Mouse (Mus musculus) intestine, embryonic 14.5 days (tissue): ENCODE results near the gene Tescl. TPM values are rescaled to one million over a fixed set of nuclear protein-coding genes. Genes with fewer than 3 reads are reported as not detected.

ENCODE experiments used
- ATAC-seq: fragments of 200-750 bp; cut with Nextera tagmentation; replicated peaks from 2 replicates; pipeline ENCODE4 v1.8.0; 2017; ENCODE audit warnings: low read depth, moderate number of reproducible peaks, moderate TSS enrichment, moderate library complexity; ENCODE audit not compliant: low FRiP score, low TSS enrichment
- DNase-seq: peaks from one replicate; pipeline ENCODE4 v3.0.0-alpha.2; 2018; ENCODE audit warnings: low spot score
- H3K27ac ChIP-seq: fragments of 300-500 bp; sonication (generic); 2 replicates; pipeline ENCODE4 v1.5.1; 2014; ENCODE audit warnings: low read depth, mild to moderate bottlenecking, control low read depth
- H3K27me3 ChIP-seq: fragments of 300-500 bp; sonication (generic); replicated peaks from 2 replicates; pipeline ENCODE4 v1.6.1; 2014; ENCODE audit warnings: low read length, control low read depth; ENCODE audit not compliant: control insufficient read depth, insufficient read depth
- H3K36me3 ChIP-seq: fragments of 300-500 bp; sonication (generic); 2 replicates; pipeline ENCODE4 v1.6.1; 2014; ENCODE audit warnings: low read length, control low read depth; ENCODE audit not compliant: control insufficient read depth, insufficient read depth
- H3K4me1 ChIP-seq: fragments of 300-500 bp; sonication (generic); replicated peaks from 2 replicates; pipeline ENCODE4 v1.6.1; 2014; ENCODE audit warnings: low read length, control low read depth, mixed read lengths; ENCODE audit not compliant: control insufficient read depth, insufficient read depth
- H3K4me2 ChIP-seq: fragments of 300-500 bp; sonication (generic); 2 replicates; pipeline ENCODE4 v1.6.1; 2014; ENCODE audit warnings: low read length
- H3K4me3 ChIP-seq: fragments of 300-500 bp; sonication (generic); 2 replicates; pipeline ENCODE4 v1.5.1; 2014; ENCODE audit warnings: low read depth, low read length, control low read depth, mixed read lengths
- H3K9ac ChIP-seq: fragments of 300-500 bp; sonication (generic); 2 replicates; pipeline ENCODE4 v1.6.1; 2014; ENCODE audit warnings: mild to moderate bottlenecking, low read length
- H3K9me3 ChIP-seq: fragments of 300-500 bp; sonication (generic); 2 replicates; pipeline ENCODE4 v1.6.1; 2016; ENCODE audit warnings: low read length, control low read depth; ENCODE audit not compliant: control insufficient read depth
- WGBS: fragments of 180-500 bp; shearing (Covaris S2); extraction: QIAGEN DNeasy Blood & Tissue Kit; methylation state at CpG from one replicate; pipeline ENCODE4 v1.1.7; 2014; 5-methylcytosine and 5-hydroxymethylcytosine counted together
- polyA plus RNA-seq: library from polyadenylated mRNA; unstranded; fragments of >200 nt; fragmentation: Nextera tagmentation; extraction: Ambion mirVana; gene quantifications from 2 replicates; pipeline ENCODE4 v1.2.1, GENCODE M21; 2014

The Tescl gene
- polyA plus RNA-seq, 1 experiment from 2014 or later, result not detected

DNA sequence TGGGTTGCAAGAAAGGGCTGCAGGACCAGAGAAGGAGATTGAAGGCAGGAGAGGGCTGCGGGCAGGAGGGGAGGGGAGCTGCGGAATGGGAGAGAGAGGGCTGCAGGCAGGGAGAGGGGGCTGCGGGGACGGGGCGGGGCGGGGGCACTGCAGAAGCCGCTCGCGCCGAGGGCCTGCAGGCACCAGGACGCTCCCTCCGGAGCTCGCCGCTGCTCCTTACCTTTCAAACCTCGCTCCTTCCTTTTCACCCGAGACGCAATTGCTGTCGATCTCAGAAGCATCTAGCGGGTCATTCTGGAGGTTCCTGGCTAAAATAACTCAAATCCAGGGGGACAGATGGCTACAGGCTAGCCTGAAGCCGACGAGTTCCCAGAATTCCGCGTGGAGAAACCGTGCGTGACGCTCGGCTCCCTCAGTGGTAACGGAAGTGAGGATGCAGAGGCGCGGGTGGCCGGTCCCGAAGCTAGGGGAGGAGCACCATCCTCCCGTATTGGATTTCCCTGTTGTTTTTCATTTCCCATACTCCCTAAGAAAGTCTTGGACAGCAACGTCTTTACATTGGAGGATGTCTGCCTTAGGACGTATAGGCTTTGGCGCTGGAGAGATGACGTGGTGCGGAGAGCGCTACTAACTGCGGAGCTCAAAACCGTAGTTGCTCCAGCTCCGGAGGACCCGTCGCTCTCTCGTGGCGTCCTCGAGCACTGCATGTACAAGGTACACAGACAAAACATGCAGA is 34.6 kb downstream of the Tescl start:
- DNase-seq, result peak; percentile 90
- Histone ChIP-seq H3K4me3 (peak overlapping the region; percentile 73), H3K27ac (peak overlapping the region; percentile 88), H3K4me1 (no peaks in the 10 kb centered on the region; the same call in 1 of the 2 replicates), H3K4me2 (peak overlapping the region; percentile 80), H3K27me3 (no peaks in the 10 kb centered on the region), H3K9me3 (no peaks in the 10 kb centered on the region), H3K36me3 (peaks cover 42% of the 10 kb centered on the region), H3K9ac (peak overlapping the region; percentile 71)
- peak; percentile 88 for ATAC-seq
- WGBS, result under 1% methylated on average over 46 of the region's 47 CpGs

DNA sequence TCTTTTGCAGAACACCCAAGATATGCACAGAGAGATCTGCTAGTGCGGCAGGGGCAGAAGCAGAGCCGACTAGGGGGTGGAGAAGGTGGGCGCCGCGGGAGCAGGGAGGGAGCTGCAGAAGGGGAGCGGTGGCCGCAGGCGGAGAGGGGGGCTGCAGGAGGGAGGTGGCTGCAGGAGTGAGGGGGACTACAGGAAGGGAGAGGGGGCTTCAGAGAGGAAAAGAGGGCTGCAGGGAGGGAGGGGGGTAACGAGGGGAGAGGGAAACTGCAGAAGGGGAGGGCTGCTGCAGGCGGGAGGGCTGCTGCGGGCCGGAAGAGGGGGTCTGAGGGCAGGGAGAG is 35.1 kb downstream of the Tescl start:
- Histone ChIP-seq H3K27ac (peak overlapping the region; percentile 88), H3K4me3 (peak overlapping the region; percentile 73), H3K4me1 (no peaks in the 10 kb centered on the region; the same call in 1 of the 2 replicates), H3K9me3 (no peaks in the 10 kb centered on the region), H3K36me3 (peaks cover 47% of the 10 kb centered on the region), H3K27me3 (no peaks in the 10 kb centered on the region), H3K9ac (peak overlapping the region; percentile 71), H3K4me2 (peak overlapping the region; percentile 80)
- DNase-seq (peak; percentile 58), ATAC-seq (no peak)
- 4% methylated on average over 12 of the region's 12 CpGs for WGBS

DNA sequence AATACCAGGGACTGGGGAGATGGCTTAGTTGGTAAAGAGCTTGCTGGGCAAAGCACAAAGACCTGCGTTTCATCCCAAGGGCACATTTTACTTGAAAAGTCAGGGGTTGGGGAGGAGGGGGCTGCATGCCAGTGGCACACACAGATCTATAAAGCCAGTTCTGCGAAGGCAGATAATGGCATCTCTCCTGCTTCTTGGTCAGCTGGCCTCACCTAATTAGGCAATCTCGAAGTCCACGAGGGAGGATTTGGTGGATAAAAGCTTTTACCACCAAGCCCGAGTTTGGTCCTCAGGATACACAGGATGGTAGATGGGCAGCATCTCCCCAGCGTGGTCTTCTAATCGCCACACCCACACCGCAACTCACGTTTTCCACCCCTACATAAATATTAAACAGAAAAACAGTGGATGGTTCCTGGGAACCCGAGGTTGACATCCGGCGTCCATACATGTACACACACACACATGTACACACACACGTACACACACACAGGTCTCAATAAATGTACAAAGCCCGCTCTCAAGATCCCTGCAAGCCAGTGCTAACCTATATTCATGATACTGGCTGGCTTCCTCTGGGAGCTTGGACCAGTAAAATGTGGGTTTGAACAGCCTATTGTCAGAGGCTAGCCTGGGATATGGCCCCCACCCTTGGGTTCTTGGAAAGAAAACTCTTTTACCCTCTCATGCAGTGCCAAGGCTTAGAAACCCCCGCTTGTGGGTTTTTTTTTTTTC is 36.2 kb downstream of the Tescl start:
- Histone ChIP-seq H3K9ac (0 out of 2 replicates have a peak overlapping the region, but pooled peaks have one; percentile 11), H3K4me2 (peak overlapping the region; percentile 80), H3K36me3 (peaks cover 48% of the 10 kb centered on the region), H3K27me3 (no peaks in the 10 kb centered on the region), H3K4me3 (no peak overlapping the region), H3K9me3 (no peaks in the 10 kb centered on the region), H3K4me1 (no peaks in the 10 kb centered on the region; the same call in 1 of the 2 replicates), H3K27ac (no peak overlapping the region)
- 93% methylated on average over 15 of the region's 15 CpGs for WGBS
- DNase-seq (no peak), ATAC-seq (no peak)

DNA sequence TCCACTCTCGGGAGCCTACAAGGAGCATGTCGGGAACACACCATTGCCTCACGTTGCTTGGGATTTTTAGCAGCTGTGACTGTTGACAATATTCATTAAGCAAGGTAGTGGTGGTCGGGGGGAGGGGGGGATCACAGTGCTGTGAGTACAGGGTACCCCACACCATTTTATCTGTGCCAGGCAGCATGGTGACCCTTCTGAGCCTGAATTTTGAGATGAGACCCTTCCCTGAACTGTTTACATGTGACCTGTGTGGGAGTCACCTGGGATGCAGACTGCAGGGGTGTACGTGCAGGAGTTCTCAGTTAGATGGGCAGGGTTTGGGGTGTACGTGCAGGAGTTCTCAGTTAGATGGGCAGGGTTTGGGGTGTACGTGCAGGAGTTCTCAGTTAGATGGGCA is 37.4 kb downstream of the Tescl start:
- no peak overlapping the region for H3K4me3 ChIP-seq
- H3K27ac ChIP-seq, result no peak overlapping the region
- no peak overlapping the region for H3K9ac ChIP-seq
- H3K9me3 ChIP-seq, result peaks cover 5% of the 10 kb centered on the region; the same call in 1 of the 2 replicates
- H3K36me3 ChIP-seq, result peaks cover 51% of the 10 kb centered on the region
- ATAC-seq (no peak), DNase-seq (no peak)
- H3K4me2 ChIP-seq, result no peak overlapping the region
- no peaks in the 10 kb centered on the region; the same call in 1 of the 2 replicates for H3K4me1 ChIP-seq
- 93% methylated on average over 7 of the region's 7 CpGs for WGBS
- no peaks in the 10 kb centered on the region for H3K27me3 ChIP-seq

DNA sequence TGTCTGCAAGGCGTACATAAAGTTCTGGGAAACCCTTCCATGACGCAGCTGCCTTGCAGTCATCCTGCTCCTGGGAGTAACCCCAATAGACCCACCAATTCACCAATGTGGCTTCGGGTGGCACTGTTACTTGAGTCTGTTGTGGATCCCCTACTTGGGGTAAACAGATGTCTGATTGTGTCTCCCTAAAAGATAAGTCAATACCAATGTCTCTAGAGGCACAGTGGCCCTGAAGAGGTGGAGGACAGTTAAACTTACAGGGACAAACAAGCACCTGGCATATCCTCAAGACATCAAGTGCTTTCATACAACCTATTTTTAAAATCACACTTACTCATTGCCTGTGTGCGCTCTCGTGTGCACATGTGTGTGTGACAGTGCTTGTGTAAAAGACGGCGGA is 38.4 kb downstream of the Tescl start:
- H3K9ac ChIP-seq, result no peak overlapping the region
- no peak overlapping the region for H3K4me2 ChIP-seq
- peaks cover 5% of the 10 kb centered on the region; the same call in 1 of the 2 replicates for H3K9me3 ChIP-seq
- DNase-seq (no peak), ATAC-seq (no peak)
- peaks cover 60% of the 10 kb centered on the region for H3K36me3 ChIP-seq
- H3K4me3 ChIP-seq, result no peak overlapping the region
- no peaks in the 10 kb centered on the region for H3K4me1 ChIP-seq
- no peaks in the 10 kb centered on the region for H3K27me3 ChIP-seq
- WGBS, result 96% methylated on average over 7 of the region's 7 CpGs
- H3K27ac ChIP-seq, result no peak overlapping the region

DNA sequence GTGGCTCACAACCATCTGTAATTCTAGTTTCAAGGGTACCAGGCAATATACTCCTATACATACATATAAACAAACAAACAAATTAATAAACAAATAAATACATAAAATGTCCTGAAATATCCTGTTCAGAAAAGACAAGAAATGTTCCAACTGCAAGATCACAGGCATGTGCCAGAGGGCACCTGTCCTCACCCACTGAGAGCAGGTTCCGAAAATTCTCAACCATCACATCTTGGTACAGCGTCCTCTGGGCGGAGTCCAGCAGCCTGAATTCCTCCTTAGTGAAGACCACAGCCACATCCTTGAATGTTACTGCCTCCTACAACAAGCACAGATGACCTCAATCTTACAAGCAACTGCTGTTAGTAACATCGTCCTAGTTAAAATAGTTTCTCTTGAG is 39.0 kb downstream of the Tescl start:
- DNase-seq, result no peak
- peaks cover 5% of the 10 kb centered on the region; the same call in 1 of the 2 replicates for H3K9me3 ChIP-seq
- no peak overlapping the region for H3K9ac ChIP-seq
- H3K4me1 ChIP-seq, result no peaks in the 10 kb centered on the region
- H3K4me2 ChIP-seq, result no peak overlapping the region
- no peak for ATAC-seq
- no peak overlapping the region for H3K4me3 ChIP-seq
- no peaks in the 10 kb centered on the region for H3K27me3 ChIP-seq
- no peak overlapping the region for H3K27ac ChIP-seq
- peaks cover 66% of the 10 kb centered on the region for H3K36me3 ChIP-seq
- WGBS, result 97% methylated on average over 4 of the region's 4 CpGs

DNA sequence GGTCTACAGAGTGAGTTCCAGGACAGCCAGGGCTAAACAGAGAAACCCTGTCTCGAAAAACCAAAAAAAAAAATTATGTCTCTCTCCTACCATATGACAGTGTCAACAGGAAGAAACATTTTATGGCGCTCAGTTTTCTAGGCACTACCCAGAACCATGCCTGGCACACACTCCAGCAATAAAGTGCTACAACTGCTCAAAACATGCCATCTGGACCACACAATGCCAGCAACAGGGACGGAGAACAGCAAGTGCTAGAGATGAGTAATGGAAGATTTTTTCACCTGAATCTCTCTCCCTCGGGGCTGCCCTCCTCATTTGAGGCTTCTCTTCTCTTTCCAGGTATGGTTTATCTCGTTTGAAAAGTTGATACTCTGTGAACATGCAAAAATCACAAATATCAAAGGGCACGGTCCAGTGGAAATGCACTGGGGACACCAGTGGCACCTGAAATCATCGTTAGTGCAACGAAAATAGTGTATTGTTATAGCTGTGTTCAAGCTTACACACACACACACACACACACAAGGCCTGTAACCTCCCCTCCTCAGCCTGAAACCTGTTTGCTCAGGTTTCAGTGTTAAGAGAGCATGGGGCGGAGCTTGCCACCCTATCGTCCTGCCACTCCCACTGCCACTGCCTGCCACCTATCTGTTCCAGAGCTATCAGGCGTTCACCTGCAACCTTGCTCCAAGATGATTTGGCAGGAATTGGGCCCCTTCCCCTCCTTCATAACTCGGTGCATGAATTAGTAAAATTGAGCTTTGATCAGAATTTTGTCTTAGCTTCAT is 40.5 kb downstream of the Tescl start:
- no peak overlapping the region for H3K9ac ChIP-seq
- no peaks in the 10 kb centered on the region for H3K4me1 ChIP-seq
- peaks cover 68% of the 10 kb centered on the region for H3K36me3 ChIP-seq
- no peak overlapping the region for H3K27ac ChIP-seq
- no peak overlapping the region for H3K4me2 ChIP-seq
- no peaks in the 10 kb centered on the region for H3K27me3 ChIP-seq
- 78% methylated on average over 12 of the region's 12 CpGs for WGBS
- ATAC-seq (no peak), DNase-seq (no peak)
- H3K4me3 ChIP-seq, result no peak overlapping the region
- peaks cover 5% of the 10 kb centered on the region; the same call in 1 of the 2 replicates for H3K9me3 ChIP-seq

DNA sequence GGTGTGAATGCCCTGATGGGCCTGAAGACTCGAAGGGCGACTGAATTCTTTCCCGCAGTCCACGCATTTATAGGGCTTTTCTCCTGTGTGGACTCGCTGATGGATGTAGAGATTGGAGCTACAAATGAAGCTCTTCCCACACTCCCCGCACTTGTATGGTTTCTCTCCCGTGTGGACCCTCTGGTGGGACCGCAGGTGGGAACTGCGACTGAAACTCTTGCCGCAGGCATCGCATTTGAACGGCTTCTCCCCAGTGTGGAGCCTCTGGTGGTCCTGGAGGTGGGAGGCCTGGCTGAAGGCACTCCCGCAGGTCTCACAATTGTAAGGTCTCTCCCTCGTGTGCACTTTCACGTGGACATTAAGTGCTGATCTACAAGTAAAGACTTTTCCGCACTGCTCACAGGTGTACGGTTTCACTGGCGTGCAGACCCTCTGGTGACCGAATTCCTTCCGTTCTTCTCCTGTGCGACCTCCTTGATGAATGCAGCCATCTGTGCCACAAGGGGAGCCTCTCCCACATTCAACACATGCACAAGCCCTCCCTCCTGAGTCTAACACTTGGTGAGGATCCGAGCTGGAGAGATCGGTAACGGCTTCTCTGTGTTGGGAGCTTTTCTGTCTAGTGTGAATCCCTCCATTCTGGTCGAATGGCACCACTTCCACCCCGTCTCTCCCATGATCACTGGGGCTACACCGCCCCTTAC is 42.2 kb downstream of the Tescl start:
- no peak overlapping the region for H3K9ac ChIP-seq
- no peaks in the 10 kb centered on the region for H3K4me1 ChIP-seq
- H3K36me3 ChIP-seq, result peaks cover 70% of the 10 kb centered on the region
- no peak overlapping the region for H3K4me3 ChIP-seq
- WGBS, result 88% methylated on average over 27 of the region's 27 CpGs
- no peak overlapping the region for H3K27ac ChIP-seq
- ATAC-seq (no peak), DNase-seq (no peak)
- no peaks in the 10 kb centered on the region for H3K27me3 ChIP-seq
- H3K4me2 ChIP-seq, result no peak overlapping the region
- peaks cover 5% of the 10 kb centered on the region; the same call in 1 of the 2 replicates for H3K9me3 ChIP-seq
